Mouse (Mus musculus): Measurements from ENCODE around the gene Tbrg4.

GRCm38 (mm10) chr11:6595339-6595738, 30.5 kb downstream of the Tbrg4 start:
- TF ChIP-seq TAL1 (IDR thresholded peaks at IDR 0.05; ENCODE audit: low read length), result no peak
- TF ChIP-seq ZMIZ1 (IDR thresholded peaks at IDR 0.05; ENCODE audit: low read depth, low read length), result no peak
- TF ChIP-seq GATA1 (IDR thresholded peaks at IDR 0.05; ENCODE audit: low read depth, low read length), result no peak
- no peak for TF ChIP-seq RCOR1 (IDR thresholded peaks at IDR 0.05; ENCODE audit: low read depth, low read length)
- TF ChIP-seq MXI1 (IDR thresholded peaks at IDR 0.05; ENCODE audit: low read depth, low read length), result no peak
- peak in 1 of 2 experiments; percentile 33; a peak in 2 of 4 replicates for TF ChIP-seq EP300 (IDR thresholded peaks at IDR 0.05; ENCODE audit: low read depth in 1 of 2, low read length in 2 of 2)
- TF ChIP-seq SIN3A (IDR thresholded peaks at IDR 0.05; ENCODE audit: low read length), result no peak
- no peak for TF ChIP-seq MEF2A (IDR thresholded peaks at IDR 0.05; ENCODE audit: extremely low read depth, insufficient replicate concordance, low read depth, low read length, poor library complexity, severe bottlenecking)
- no peak for TF ChIP-seq MAX (IDR thresholded peaks at IDR 0.05; ENCODE audit: low read length)
- TF ChIP-seq POLR2A (IDR thresholded peaks at IDR 0.05; ENCODE audit: control insufficient read depth in 1 of 2, insufficient read depth in 1 of 2, low read depth in 1 of 2, low read length in 2 of 2, poor library complexity in 1 of 2), result no peak
- 0 out of 2 replicates have a peak, but pooled peaks have one; percentile 14 for TF ChIP-seq TCF12 (IDR thresholded peaks at IDR 0.05; ENCODE audit: low read depth, low read length)
- no peak for TF ChIP-seq CHD2 (IDR thresholded peaks at IDR 0.05; ENCODE audit: low read length)
- no peak for TF ChIP-seq ZNF384 (IDR thresholded peaks at IDR 0.05; ENCODE audit: low read depth, low read length)
